Mouse (Mus musculus) gastrocnemius, postnatal 14 days (tissue): ENCODE results near the gene Prlh. TPM values are rescaled to one million over a fixed set of nuclear protein-coding genes. Genes with fewer than 3 reads are reported as not detected.
A peak's percentile ranks its signal among the peaks of the same experiment; 100 is the strongest.

Experiments
- DNase-seq: peaks from one replicate; pipeline ENCODE4 v3.0.0; 2021; ENCODE audit warnings: mixed read lengths
- intact Hi-C: fragments of 180-260 bp; cut with DNase I; formaldehyde crosslinking; loops from one replicate; pipeline ENCODE4 v1.15.1; 2025; ENCODE audit warnings: low total_unique reads
- total RNA-seq, 2 experiments: library from RNA; stranded (reverse); gene quantifications; 2 replicates each; pipeline ENCODE4 v1.2.3; 2021

The Prlh gene
- total RNA-seq, 2 experiments from 2014 or later = not detected

DNA sequence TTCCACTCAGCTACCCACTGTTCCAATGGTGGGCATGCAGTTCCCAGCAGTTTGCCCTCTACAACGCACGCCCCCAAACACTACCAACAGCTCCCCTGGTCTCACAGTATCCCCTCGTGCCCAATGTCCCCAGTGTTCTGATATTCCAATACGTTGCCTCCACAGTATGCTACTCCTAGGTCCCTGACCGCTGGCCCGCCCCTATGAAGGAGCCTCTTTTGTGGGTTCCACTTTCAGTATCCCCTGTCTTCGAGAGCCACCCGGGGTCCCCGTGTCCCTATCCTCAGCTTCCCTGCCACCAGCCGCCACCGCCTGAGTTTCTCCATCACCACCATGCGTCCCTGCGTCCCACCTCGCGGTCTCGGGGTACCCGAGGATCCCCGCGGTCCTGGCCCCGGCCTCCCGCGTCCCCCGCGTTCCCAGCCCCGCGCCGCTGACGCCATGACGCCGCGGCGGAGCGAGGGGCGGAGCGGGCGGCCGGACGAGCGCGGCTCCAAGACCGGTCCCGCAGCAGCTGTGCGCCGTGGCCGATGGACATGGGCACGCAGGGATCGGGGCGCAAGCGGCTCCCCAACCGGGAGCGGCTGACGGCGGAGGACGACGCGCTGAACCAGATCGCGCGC lies 45.5 kb downstream of the Prlh start, which contains the start of gene Lrrfip1:
Gene Lrrfip1, plus strand, starts transcription at position 470 of the 623 bp plus-strand sequence.
- peak; percentile 71 for DNase-seq
- intact Hi-C loops = no loop called here

DNA sequence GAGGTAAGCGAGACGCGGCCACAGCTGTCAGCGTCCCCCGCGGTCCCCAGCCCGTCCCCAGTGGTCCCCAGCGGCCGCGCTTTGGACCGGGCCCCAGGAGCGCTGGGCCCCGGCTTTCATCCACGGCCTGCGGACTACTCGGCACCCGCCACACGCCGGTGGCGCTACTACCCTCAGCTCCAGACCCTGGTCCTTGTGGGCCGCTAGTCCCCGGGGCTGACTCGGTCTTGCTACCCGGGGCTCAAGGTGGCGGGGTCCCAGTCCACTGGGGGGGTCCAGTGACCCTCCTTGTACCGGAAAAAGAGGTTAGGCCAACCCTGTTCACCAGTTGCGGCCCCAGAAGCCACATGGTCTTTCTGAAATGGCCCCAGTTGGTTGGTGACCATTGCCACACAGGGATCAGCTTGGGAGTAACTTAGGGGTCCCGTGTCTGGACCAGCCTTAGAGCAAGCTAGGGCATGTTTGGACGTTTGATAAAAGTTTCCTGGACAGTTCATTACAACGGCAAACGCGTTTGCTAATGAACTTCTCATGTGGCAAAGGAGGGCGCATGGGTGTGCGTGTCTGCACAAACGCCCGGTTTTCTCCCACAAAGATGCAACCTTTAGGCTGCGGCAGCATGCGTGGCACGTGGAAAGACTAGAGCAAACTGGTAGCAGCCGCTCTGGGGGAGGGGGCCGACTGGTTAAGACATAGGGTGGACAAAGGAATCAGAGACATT lies 46.1 kb downstream of the Prlh start:
- DNase-seq = no peak
- intact Hi-C loops = no loop called here

DNA sequence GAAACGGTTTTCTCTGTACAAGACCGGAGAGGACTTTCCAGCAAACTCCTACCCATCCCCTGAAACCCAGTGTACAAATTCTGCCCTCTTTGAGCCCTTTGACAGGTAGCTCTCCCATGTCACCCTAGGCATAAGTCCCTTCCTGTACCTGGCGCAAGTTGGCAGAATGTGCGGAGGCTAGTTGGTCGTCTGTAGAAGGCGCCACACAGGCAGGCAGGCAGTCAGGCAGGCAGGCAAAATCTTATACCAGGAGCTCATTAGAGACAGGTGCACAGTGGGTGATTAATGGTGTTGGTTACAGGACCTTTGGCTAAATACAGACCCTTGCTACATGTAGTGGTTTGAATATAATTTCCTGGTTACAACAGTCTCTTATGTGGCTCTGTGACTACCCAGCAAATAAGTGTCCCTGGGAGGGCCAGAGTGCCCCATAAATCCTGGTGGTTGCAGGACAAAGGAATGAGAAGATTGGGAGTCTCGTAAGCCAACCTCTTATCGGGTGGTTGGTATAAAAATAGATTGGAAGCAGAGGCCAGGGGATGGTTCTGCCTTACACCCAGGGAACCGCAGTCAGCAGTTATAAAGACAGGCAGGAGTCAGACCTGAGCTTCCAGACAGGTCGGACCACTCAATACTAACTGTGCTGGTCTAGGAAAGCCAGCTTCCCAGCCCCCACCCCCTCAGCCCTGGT lies 47.1 kb downstream of the Prlh start:
- no peak for DNase-seq
- intact Hi-C loops = no loop called here

DNA sequence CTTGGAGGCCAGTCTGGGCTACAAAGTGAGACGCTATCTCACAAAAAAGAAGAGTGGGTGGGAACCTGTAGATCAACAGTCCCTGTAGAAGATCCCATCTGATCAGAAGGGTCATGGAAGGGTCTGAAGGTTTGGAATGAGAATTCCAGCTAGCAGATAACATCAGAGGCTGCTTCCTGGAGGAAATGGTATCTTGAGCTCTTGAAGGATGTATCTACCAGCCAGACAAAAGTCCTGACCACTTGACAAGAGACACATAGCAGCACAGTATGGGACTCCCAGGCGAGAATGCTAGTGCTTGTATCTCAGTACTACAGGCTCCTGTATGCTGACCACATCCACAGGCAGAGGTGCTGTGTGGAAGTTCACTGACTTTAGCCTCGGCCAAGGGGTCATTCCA lies 48.2 kb downstream of the Prlh start:
- intact Hi-C loops = no loop called here

DNA sequence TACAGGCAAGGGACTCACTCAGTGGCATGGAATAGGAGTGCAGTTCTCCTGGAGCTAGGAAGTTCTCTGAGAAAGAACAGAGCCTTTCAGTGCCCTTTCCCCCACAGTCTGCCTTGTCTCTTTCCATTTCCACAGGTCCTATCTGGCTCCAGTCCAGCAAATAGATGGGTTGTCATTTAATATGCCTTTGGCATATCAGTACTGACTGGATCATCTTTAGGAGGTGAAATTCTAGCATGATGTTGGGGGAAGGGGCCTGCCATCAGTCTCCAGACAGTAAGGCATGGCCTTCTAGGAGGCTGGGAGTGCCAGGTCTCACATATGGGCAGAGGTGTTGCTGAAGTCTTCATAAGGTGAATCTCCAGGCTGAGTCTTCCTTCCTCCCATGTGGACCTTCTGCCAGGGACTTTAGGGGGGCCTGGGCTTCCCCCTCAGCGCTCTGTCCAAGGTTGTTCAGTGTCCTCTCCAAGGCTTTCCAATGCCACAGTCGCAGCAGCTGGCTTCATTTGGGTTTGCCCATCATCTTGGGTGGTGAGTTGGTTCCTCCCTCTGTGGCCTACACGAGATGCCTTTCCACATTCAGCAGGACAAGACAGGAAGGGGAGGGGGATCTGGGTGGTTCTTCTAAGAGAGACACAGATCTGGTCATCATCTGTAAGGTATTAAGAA lies 49.1 kb downstream of the Prlh start:
- no peak for DNase-seq
- intact Hi-C loops = no loop called here

More for the DNA sequence above, 48.2 kb downstream of the Prlh start:
- no peak for DNase-seq

DNA sequence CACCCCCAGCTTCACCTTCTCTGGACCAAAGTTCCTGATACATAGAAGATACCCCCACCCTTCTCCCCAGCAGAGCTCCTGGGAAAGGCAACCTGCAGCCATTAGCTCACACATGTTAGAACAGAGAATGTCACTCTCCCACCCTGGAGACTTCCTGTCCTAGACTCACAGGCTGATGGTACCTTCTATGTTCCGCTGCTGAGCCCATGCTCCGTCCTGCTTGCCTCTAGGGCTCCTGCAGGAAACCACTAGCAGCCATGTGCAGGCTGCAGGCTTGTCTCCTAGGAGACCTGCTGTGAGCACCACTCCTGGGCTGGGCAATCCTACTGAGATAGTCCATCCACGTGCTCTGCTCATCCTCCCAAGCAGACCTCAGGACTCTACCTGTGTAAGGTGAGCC lies 49.7 kb downstream of the Prlh start:
- intact Hi-C loops = no loop called here
- no peak for DNase-seq

Other genes with a start within 250 kb of the Prlh start
- gene Col6a3, start 109.1 kb upstream of the Prlh start, total RNA-seq = 100 to 1,000 TPM; 217 to 262 TPM
- under 1 TPM; 0.31 to 0.35 TPM for gene Mlph, start 38.0 kb upstream of the Prlh start, total RNA-seq
- gene Rab17, start 16.6 kb downstream of the Prlh start, total RNA-seq = under 1 TPM in 1 of 2 experiments, not detected in 1; 0.31 TPM
- gene Lrrfip1, start 45.6 kb downstream of the Prlh start, total RNA-seq = 100 to 1,000 TPM; 202 to 236 TPM
- gene Rbm44, start 192.0 kb downstream of the Prlh start, total RNA-seq = not detected
- gene Ramp1, start 226.7 kb downstream of the Prlh start, total RNA-seq = 10 to 100 TPM; 28.5 to 29.4 TPM